Mouse (Mus musculus) mesoderm, embryonic 11.5 days (tissue): ENCODE measurements around the gene Rhox3e.
"Not testable (repeated sequence)": the region's sequence is repeated elsewhere in the genome, so short reads cannot be mapped to it uniquely, and the experiment has no call there.

Experiments
- DNase-seq: peaks from one replicate; pipeline ENCODE4 v3.0.0-alpha.2; 2012; ENCODE audit warnings: low read depth, low spot score

The Rhox3e gene

DNA sequence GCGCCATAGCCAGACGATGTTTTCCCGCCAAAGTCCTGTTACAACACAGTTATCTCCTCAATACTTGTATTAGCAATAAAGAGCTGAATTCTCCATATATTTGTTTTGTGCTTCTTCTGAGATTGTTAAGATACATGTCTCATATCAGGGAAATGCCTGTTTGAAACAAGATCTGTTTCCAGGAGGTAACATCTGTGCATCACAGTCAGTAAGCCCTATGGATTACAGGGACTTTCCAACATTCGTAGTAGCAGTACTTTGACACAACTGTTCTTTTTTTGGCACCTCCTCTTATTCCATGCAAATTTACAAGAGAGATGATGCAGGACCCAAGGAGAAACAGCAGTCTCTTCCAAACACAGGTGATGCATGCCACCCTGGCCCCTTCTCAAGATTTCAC lies at the start of gene Rhox3e:
Gene Rhox3e (plus strand): TSS at position 301 of the 400 bp plus-strand sequence.
- DNase-seq = not testable (repeated sequence)

DNA sequence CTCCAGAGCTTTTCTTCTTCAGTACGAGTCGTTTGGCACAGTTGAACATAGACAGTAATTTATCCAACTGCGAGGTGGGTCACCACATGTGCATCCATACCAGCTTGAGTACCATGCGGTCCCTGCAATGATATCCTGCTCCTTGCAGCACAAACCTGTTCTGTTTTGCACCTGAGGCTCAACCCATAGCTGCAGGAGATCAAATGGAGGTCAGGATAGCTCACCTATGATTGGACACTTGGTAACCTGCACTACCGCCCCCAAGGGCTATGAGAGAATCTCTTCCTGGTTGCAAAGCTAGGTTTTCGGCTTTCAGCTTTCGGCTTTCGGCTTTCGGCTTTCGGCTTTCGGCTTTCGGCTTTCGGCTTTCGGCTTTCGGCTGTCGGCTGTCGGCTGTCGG lies 27.8 kb upstream of the Rhox3e start, which contains the start of gene Rhox4d:
Gene Rhox4d (plus strand): TSS at position 301 of the 400 bp plus-strand sequence.
- not testable (repeated sequence) for DNase-seq

- DNase-seq = not testable (repeated sequence)
These were observed 11.7 kb upstream of the Rhox3e start, which contains the start of gene Rhox2e for GRCm38 (mm10) chrX:37530152-37530551. Gene Rhox2e (plus strand): TSS chrX:37530452.

GRCm38 (mm10) chrX:37557112-37557511 lies 15.3 kb downstream of the Rhox3e start, which contains the start of gene Rhox4e:
Gene Rhox4e (plus strand): TSS chrX:37557412.
- DNase-seq = not testable (repeated sequence)

- DNase-seq = not testable (repeated sequence)
These were observed 29.3 kb downstream of the Rhox3e start, which contains the start of gene Rhox2f for GRCm38 (mm10) chrX:37571105-37571504. Gene Rhox2f (plus strand): TSS chrX:37571405.

DNA sequence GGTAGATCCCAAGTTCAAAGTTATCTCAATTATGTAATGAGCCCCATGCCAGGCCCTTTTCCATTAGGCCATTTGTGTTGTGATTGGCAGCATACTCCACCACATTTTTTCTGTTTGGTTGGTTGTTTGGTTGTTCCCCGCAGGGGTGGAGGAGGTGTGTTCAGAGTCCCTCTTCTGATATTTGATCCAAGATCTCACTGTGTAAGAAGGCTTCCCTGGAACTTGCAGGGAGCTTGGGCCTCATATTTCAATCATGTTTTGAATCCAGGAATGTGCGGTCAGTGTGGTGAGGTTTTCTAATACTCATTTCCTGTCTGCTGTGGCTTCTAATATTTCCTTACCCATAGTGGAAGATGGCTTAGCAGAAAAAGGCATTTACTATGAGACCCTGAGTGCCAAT lies 30.8 kb downstream of the Rhox3e start:
- DNase-seq = not testable (repeated sequence)

- DNase-seq = not testable (repeated sequence)
These were observed 38.9 kb downstream of the Rhox3e start, which contains the start of gene Rhox3f for GRCm38 (mm10) chrX:37580692-37581091. Gene Rhox3f (plus strand): TSS chrX:37580992.
